Mouse (Mus musculus) forebrain, embryonic 11.5 days (tissue): Measurements from ENCODE around the gene Sema4d. TPM values are rescaled to one million over a fixed set of nuclear protein-coding genes. Genes with fewer than 3 reads are reported as not detected.

Experiments
- ATAC-seq: fragments of 200-750 bp; cut with Nextera tagmentation; replicated peaks from 2 replicates; pipeline ENCODE4 v1.8.0; 2017; ENCODE audit warnings: moderate TSS enrichment; ENCODE audit not compliant: low FRiP score
- DNase-seq: peaks from one replicate; pipeline ENCODE4 v3.0.0-alpha.2; 2017; ENCODE audit warnings: low spot score
- H3K27ac ChIP-seq: fragments of 300-500 bp; sonication (generic); 2 replicates; pipeline ENCODE4 v1.5.1; 2014; ENCODE audit warnings: low read depth, low read length
- H3K27me3 ChIP-seq: fragments of 300-500 bp; sonication (generic); 2 replicates; pipeline ENCODE4 v1.6.1; 2014; ENCODE audit warnings: mild to moderate bottlenecking, low read length, mixed read lengths; ENCODE audit not compliant: control insufficient read depth, insufficient read depth
- H3K36me3 ChIP-seq: fragments of 300-500 bp; sonication (generic); 2 replicates; pipeline ENCODE4 v1.6.1; 2014; ENCODE audit warnings: mild to moderate bottlenecking, low read length, moderate library complexity, mixed read lengths; ENCODE audit not compliant: control insufficient read depth, insufficient read depth
- H3K4me1 ChIP-seq: fragments of 300-500 bp; sonication (generic); replicated peaks from 2 replicates; pipeline ENCODE4 v1.6.1; 2014; ENCODE audit warnings: low read length, mixed read lengths; ENCODE audit not compliant: control insufficient read depth, insufficient read depth
- H3K4me2 ChIP-seq: fragments of 300-500 bp; sonication (generic); 2 replicates; pipeline ENCODE4 v1.6.1; 2014; ENCODE audit warnings: low read depth, mild to moderate bottlenecking, low read length, moderate library complexity, mixed read lengths; ENCODE audit not compliant: severe bottlenecking
- H3K4me3 ChIP-seq: fragments of 300-500 bp; sonication (generic); 2 replicates; pipeline ENCODE4 v1.5.1; 2014; ENCODE audit warnings: low read depth, low read length
- H3K9ac ChIP-seq: fragments of 300-500 bp; sonication (generic); 2 replicates; pipeline ENCODE4 v1.6.1; 2014; ENCODE audit warnings: low read length
- H3K9me3 ChIP-seq: fragments of 300-500 bp; sonication (generic); 2 replicates; pipeline ENCODE4 v1.6.1; 2016; ENCODE audit warnings: low read length, mixed read lengths; ENCODE audit not compliant: control insufficient read depth
- WGBS: fragments of 180-500 bp; shearing (Covaris S2); extraction: QIAGEN DNeasy Blood & Tissue Kit; methylation state at CpG from one replicate; pipeline ENCODE4 v1.1.7; 2014; 5-methylcytosine and 5-hydroxymethylcytosine counted together
- polyA plus RNA-seq: library from polyadenylated mRNA; unstranded; fragments of >200 nt; fragmentation: Nextera tagmentation; extraction: Ambion mirVana; gene quantifications from 2 replicates; pipeline ENCODE4 v1.2.1, GENCODE M21; 2014

Sema4d gene
- polyA plus RNA-seq, 1 experiment from 2014 or later = 8.4 TPM

DNA sequence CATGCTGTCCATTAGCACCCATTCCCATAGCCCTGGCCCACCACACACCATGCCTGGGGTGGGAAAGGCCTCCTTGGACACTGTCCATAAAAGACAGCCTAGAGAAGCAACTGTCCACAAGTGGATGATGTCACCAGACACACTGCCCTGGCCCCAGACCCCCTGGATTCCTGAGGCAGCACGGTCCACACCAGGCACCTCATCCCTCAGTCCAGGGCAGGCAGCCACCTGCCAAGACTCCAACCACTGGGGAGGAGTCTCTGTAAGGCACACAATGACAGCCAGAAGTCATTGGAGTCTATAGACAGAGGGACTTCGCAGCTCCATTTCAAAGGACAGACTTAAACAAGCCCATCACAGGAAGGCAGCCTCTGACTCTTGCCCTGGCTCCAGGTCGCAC is 1.9 kb downstream of the Sema4d start:
- DNase-seq (no peak), ATAC-seq (no peak)
- H3K4me2 ChIP-seq = no peak overlapping the region; the same call in 1 of the 2 replicates
- 56% methylated on average over 3 of the region's 3 CpGs for WGBS
- H3K36me3 ChIP-seq = no peaks in the 10 kb centered on the region
- no peak overlapping the region for H3K9ac ChIP-seq
- H3K27me3 ChIP-seq = peaks cover 4% of the 10 kb centered on the region; the same call in 1 of the 2 replicates
- no peaks in the 10 kb centered on the region for H3K9me3 ChIP-seq
- no peak overlapping the region for H3K27ac ChIP-seq
- peaks cover 5% of the 10 kb centered on the region; the same call in 1 of the 2 replicates for H3K4me1 ChIP-seq
- no peak overlapping the region for H3K4me3 ChIP-seq

DNA sequence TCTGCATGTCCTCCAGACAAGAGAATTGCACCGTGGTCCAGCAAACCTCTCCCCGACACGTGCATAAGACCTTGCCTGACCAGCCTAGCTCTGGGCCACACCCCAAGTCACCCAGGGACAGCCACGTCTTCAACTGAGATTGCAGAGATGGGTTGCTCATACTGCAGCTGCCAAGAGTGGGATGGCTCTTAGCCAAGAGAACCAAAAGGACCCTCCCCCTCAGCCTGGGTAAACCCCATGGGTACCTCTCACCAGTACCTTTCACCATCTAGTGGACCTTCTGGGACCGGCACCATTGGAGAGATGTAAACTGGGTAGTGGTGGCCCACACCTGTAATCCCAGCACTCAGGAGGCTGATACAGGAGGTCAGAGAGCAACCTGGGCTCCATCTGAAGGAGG is 2.8 kb downstream of the Sema4d start:
- H3K9me3 ChIP-seq = no peaks in the 10 kb centered on the region
- peaks cover 4% of the 10 kb centered on the region; the same call in 1 of the 2 replicates for H3K27me3 ChIP-seq
- DNase-seq = no peak
- H3K4me2 ChIP-seq = no peak overlapping the region
- no peak for ATAC-seq
- H3K27ac ChIP-seq = no peak overlapping the region
- H3K4me1 ChIP-seq = peaks cover 5% of the 10 kb centered on the region; the same call in 1 of the 2 replicates
- WGBS = 71% methylated on average over 5 of the region's 5 CpGs
- no peaks in the 10 kb centered on the region for H3K36me3 ChIP-seq
- no peak overlapping the region for H3K4me3 ChIP-seq
- H3K9ac ChIP-seq = no peak overlapping the region

DNA sequence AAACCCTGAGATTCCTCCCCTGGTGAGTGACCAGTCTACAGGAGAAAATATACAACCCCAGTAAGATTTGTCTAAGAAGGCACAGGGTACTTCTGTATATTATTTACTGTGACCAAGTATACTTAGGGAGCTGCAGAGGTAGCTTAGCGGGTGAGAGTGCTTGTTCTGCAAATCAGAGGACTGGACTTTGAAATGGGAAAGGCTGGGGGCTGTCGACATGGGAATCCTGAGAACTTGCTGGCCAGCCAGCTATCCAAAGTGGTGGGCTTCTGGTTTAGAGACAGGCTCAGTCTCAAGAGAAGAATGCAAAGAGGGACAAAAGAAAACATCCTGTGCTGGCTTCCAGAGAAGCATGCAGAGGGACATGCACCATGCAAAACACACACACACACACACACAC is 5.7 kb downstream of the Sema4d start:
- 49% methylated on average over 2 of the region's 2 CpGs for whole genome bisulfite sequencing
- ATAC-seq (no peak), DNase-seq (no peak)
- Histone ChIP-seq H3K36me3 (no peaks in the 10 kb centered on the region), H3K27ac (no peak overlapping the region), H3K9me3 (no peaks in the 10 kb centered on the region), H3K4me2 (no peak overlapping the region), H3K4me3 (no peak overlapping the region), H3K9ac (no peak overlapping the region), H3K27me3 (peaks cover 4% of the 10 kb centered on the region; the same call in 1 of the 2 replicates), H3K4me1 (peaks cover 5% of the 10 kb centered on the region; the same call in 1 of the 2 replicates)

DNA sequence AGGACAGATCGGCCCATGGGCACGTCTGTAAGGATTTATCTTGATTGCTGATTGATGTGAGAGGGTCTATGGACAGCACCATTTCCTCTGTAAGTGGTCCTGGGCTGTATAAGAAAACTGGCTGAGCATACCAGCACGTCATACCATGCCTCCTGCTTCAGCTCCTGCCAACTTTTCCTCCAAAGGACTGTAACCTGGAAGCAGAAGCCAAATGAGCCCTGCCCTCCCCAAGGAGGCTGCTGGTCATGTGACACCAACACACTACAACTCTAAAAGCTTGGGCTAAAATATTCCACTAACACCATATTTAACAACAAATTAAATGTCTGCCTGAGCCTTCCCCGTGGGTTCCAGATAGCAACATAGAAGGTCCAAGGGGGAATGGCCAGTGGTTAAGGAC is 6.9 kb downstream of the Sema4d start:
- Histone ChIP-seq H3K36me3 (no peaks in the 10 kb centered on the region), H3K27me3 (no peaks in the 10 kb centered on the region), H3K9me3 (no peaks in the 10 kb centered on the region), H3K4me2 (no peak overlapping the region), H3K27ac (no peak overlapping the region), H3K4me3 (no peak overlapping the region), H3K9ac (no peak overlapping the region), H3K4me1 (no peaks in the 10 kb centered on the region)
- 89% methylated on average over 4 of the region's 4 CpGs for WGBS
- ATAC-seq = no peak
- no peak for DNase-seq

DNA sequence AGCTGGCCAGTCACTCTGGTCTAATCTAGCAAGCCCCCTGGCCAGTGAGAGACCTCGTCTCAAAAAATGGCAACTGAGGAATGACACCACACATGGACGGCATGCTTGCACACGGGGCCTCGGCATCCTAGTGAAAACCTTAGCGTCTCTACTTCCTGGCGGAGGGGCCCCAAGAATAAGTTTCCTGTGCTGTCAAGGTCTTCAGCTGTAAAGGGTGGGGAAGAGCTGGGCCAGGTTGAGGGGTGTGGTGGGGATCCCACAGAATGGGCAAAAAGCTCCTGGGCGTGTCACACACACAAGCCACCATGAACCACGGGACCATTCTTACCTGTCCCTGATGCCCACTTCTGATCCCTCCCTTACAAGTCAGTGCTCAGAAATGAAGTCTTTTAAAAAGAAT is 9.1 kb downstream of the Sema4d start:
- Histone ChIP-seq H3K27me3 (no peaks in the 10 kb centered on the region), H3K9me3 (no peaks in the 10 kb centered on the region), H3K9ac (no peak overlapping the region), H3K4me3 (no peak overlapping the region), H3K4me2 (no peak overlapping the region), H3K27ac (no peak overlapping the region), H3K4me1 (no peaks in the 10 kb centered on the region), H3K36me3 (no peaks in the 10 kb centered on the region)
- WGBS = 93% methylated on average over 8 of the region's 8 CpGs
- ATAC-seq (no peak), DNase-seq (no peak)

DNA sequence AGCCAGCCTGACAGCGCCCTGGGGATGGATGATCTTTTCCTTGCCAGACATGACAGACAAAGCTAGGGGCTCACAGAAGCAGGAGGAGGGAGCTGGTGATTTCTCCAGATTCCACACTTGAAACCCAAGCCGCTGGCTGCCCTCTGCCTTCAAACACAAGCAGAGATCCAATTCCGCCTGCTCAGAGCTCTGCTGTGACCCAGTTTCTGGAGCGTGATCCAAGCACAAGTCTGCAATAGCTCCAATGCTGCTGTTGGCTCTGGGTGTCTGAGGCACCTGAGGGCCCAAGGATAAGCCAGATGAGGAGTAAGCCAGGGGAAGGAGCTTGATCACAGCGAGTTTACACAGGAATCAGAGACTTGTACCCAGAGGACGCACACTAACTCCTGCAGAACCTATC is 9.7 kb downstream of the Sema4d start:
- Histone ChIP-seq H3K4me3 (no peak overlapping the region), H3K4me2 (no peak overlapping the region), H3K9ac (no peak overlapping the region), H3K27ac (no peak overlapping the region), H3K4me1 (no peaks in the 10 kb centered on the region), H3K9me3 (no peaks in the 10 kb centered on the region), H3K36me3 (no peaks in the 10 kb centered on the region), H3K27me3 (no peaks in the 10 kb centered on the region)
- 80% methylated on average over 6 of the region's 6 CpGs for WGBS
- ATAC-seq = no peak
- no peak for DNase-seq

DNA sequence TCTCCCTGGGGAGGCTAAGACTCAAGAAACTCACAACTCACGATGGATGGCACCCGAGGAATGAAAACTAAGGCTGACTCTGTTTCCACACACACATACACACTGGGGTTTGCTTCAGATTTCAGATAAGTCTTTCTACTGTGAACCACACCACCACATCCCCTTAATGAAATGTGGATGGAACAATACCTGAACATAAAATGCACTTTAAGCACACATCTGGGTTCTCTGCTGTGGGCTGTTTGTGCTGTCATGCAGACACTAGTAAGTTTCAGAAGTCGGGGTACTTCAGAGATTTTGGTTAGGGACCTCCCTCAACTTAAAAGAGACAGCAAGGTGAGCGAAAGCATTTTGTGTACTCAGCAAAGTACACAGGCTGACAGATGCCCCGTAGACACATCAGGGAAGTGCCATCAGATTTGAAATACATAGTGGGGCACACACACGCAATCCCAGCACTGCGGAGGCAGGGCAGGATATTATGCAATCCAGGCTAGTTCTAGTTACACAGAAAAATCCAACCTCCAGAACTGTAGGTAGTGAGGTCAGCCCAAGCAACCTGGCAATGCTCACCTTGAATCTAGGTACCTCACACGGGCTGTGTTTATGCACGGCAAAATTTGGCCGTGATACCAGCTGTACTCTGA is 12.9 kb downstream of the Sema4d start:
- Histone ChIP-seq H3K4me1 (peaks cover 8% of the 10 kb centered on the region), H3K4me2 (no peak overlapping the region), H3K9me3 (no peaks in the 10 kb centered on the region), H3K27me3 (no peaks in the 10 kb centered on the region), H3K36me3 (no peaks in the 10 kb centered on the region), H3K4me3 (no peak overlapping the region), H3K9ac (no peak overlapping the region), H3K27ac (no peak overlapping the region)
- WGBS = 91% methylated on average over 10 of the region's 10 CpGs
- ATAC-seq (no peak), DNase-seq (no peak)

DNA sequence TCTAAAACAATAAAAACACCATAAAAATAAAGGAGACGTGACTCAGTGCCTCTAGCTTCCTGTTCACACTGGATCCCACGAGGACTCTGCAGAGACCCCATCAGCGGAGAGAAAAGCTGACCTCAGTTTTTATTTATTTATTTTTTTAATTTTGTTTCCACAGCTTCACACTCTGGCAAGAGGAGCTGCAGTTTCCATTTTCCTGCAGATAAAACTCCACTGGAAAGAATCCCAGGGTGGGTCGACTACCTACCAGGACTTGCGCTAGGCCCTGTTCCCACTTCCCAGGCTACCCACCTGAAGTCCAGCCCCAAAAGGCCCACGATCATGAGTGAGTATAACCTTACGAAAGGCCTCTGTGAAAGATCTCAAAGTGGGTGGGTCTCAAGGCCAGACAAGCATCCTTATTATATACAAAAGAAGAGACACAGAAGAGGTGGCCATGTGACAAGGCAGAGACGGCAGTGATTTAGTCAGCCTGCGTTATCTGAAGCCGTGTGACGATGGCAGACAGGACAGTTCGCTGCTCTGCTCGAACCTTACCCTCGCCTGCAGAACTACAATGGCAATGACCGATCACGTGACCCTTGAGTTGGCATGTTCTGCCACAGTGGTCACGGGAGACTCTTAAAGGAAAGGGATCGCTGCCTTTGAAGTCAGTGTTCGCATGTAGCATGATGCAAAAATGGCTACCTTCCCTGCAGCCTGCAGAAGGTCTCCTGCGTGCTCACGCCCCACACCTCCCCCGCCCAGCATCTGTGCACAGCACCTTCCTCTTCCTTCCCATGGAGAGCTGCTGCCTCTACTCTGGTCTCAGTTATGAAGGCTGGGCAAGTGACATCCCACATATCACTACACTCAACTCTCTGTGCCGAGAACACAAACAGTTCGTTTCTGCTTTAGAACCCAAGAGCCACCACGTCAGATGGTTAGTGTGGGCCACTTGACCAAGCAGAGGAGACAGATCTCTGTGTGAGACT is 14.3 kb downstream of the Sema4d start:
- WGBS = 82% methylated on average over 25 of the region's 25 CpGs
- no peak overlapping the region for H3K9ac ChIP-seq
- no peak for ATAC-seq

More for the DNA sequence above, 14.3 kb downstream of the Sema4d start:
- no peak overlapping the region for H3K4me3 ChIP-seq
- no peak overlapping the region for H3K27ac ChIP-seq
- no peaks in the 10 kb centered on the region for H3K27me3 ChIP-seq
- DNase-seq = no peak
- no peaks in the 10 kb centered on the region for H3K9me3 ChIP-seq
- H3K4me2 ChIP-seq = no peak overlapping the region
- peaks cover 8% of the 10 kb centered on the region for H3K4me1 ChIP-seq
- H3K36me3 ChIP-seq = no peaks in the 10 kb centered on the region
